Mouse (Mus musculus): ENCODE results near the gene Eci3. TPM values are rescaled to one million over a fixed set of nuclear protein-coding genes. Genes with fewer than 3 reads are reported as not detected.

Eci3 gene
- 1.4 TPM for polyA plus RNA-seq (2014; fragmentation: Illumina TruSeq; extraction: RNeasy Lipid Tissue Mini Kit (QIAGEN cat#74804))

GRCm38 (mm10) chr13:34963511-34964397 is at the start of gene Eci3:
Gene Eci3 (minus strand): TSS chr13:34963810.

GRCm38 (mm10) chr13:34924210-34924609 is 39.4 kb downstream of the Eci3 start, which contains the start of the genes Fam217a and 4933417A18Rik:
Gene Fam217a (minus strand): TSS chr13:34924310.
Gene 4933417A18Rik (plus strand): TSS chr13:34924409.

Other genes starting within 250 kb of the Eci3 start
- gene Fam50b, start 229.0 kb downstream of the Eci3 start, polyA plus RNA-seq (2014; fragmentation: Illumina TruSeq; extraction: RNeasy Lipid Tissue Mini Kit (QIAGEN cat#74804)): not detected
- 125 TPM for gene Prpf4b, start 88.5 kb downstream of the Eci3 start, polyA plus RNA-seq (2014; fragmentation: Illumina TruSeq; extraction: RNeasy Lipid Tissue Mini Kit (QIAGEN cat#74804))
- gene Fam217a, start 39.5 kb downstream of the Eci3 start, polyA plus RNA-seq (2014; fragmentation: Illumina TruSeq; extraction: RNeasy Lipid Tissue Mini Kit (QIAGEN cat#74804)): 2.9 TPM
- gene 4933417A18Rik, start 39.4 kb downstream of the Eci3 start, polyA plus RNA-seq (2014; fragmentation: Illumina TruSeq; extraction: RNeasy Lipid Tissue Mini Kit (QIAGEN cat#74804)): not detected
- 99.8 TPM for gene Eci2, start 63.3 kb upstream of the Eci3 start, polyA plus RNA-seq (2014; fragmentation: Illumina TruSeq; extraction: RNeasy Lipid Tissue Mini Kit (QIAGEN cat#74804))

All from ovary, adult 10 weeks (tissue).